Mouse (Mus musculus) kidney, embryonic 14.5 days (tissue): ENCODE measurements at regions not wholly inside any gene's neighbourhood (a gene's known extent, or its start where the extent isn't known, plus 50 kb on each side); places are given as distances from the start of the nearest gene placed in this dataset.

ENCODE experiments used
- ATAC-seq: fragments of 200-750 bp; cut with Nextera tagmentation; 2 replicates; pipeline ENCODE4 v1.8.0; 2017; ENCODE audit warnings: moderate number of reproducible peaks, mild to moderate bottlenecking, moderate TSS enrichment, moderate library complexity; ENCODE audit not compliant: low FRiP score, low TSS enrichment
- H3K27ac ChIP-seq: fragments of 300-500 bp; sonication (generic); 2 replicates; pipeline ENCODE4 v1.5.1; 2014; ENCODE audit warnings: low read depth, mild to moderate bottlenecking, low read length, moderate library complexity, mixed read lengths
- H3K27me3 ChIP-seq: fragments of 300-500 bp; sonication (generic); 2 replicates; pipeline ENCODE4 v1.6.1; 2014; ENCODE audit warnings: mild to moderate bottlenecking, low read length; ENCODE audit not compliant: control insufficient read depth, insufficient read depth
- H3K36me3 ChIP-seq: fragments of 300-500 bp; sonication (generic); 2 replicates; pipeline ENCODE4 v1.6.1; 2014; ENCODE audit warnings: low read length, mixed read lengths; ENCODE audit not compliant: control insufficient read depth, insufficient read depth
- H3K4me1 ChIP-seq: fragments of 300-500 bp; sonication (generic); 2 replicates; pipeline ENCODE4 v1.6.1; 2014; ENCODE audit warnings: low read length, mixed read lengths; ENCODE audit not compliant: control insufficient read depth, insufficient read depth
- H3K4me2 ChIP-seq: fragments of 300-500 bp; sonication (generic); replicated peaks from 2 replicates; pipeline ENCODE4 v1.6.1; 2014; ENCODE audit warnings: low read depth, mild to moderate bottlenecking, low read length
- H3K4me3 ChIP-seq: fragments of 300-500 bp; sonication (generic); 2 replicates; pipeline ENCODE4 v1.5.1; 2014; ENCODE audit warnings: mild to moderate bottlenecking, low read length
- H3K9ac ChIP-seq: fragments of 300-500 bp; sonication (generic); 2 replicates; pipeline ENCODE4 v1.6.1; 2014; ENCODE audit warnings: low read depth, mild to moderate bottlenecking, low read length, moderate library complexity
- H3K9me3 ChIP-seq: fragments of 300-500 bp; sonication (generic); 2 replicates; pipeline ENCODE4 v1.6.1; 2016; ENCODE audit warnings: low read length; ENCODE audit not compliant: control insufficient read depth
- WGBS: fragments of 180-500 bp; shearing (Covaris S2); extraction: QIAGEN DNeasy Blood & Tissue Kit; methylation state at CpG from one replicate; pipeline ENCODE4 v1.1.7; 2014; 5-methylcytosine and 5-hydroxymethylcytosine counted together

- ATAC-seq: peak; percentile 19; the same call in 1 of the 2 replicates
These were observed 81.6 kb downstream of the Cstad start for GRCm38 (mm10) chr2:30676450-30676832.

GRCm38 (mm10) chr2:30675839-30676238, 81.0 kb downstream of the Cstad start:
- Histone ChIP-seq H3K9ac (no peak overlapping the region), H3K4me3 (no peak overlapping the region), H3K9me3 (peaks cover 8% of the 10 kb centered on the region; the same call in 1 of the 2 replicates), H3K4me1 (peaks cover 29% of the 10 kb centered on the region), H3K27ac (peak overlapping the region; percentile 98; the same call in 1 of the 2 replicates), H3K36me3 (no peaks in the 10 kb centered on the region), H3K4me2 (no peak overlapping the region), H3K27me3 (no peaks in the 10 kb centered on the region)
- ATAC-seq: no peak
- WGBS: 72% methylated on average over 2 of the region's 2 CpGs

More at GRCm38 (mm10) chr2:30676450-30676832, 81.6 kb downstream of the Cstad start:
- H3K9ac ChIP-seq: peak overlapping the region; percentile 59; the same call in 1 of the 2 replicates
- no peaks in the 10 kb centered on the region for H3K36me3 ChIP-seq
- H3K27ac ChIP-seq: peak overlapping the region; percentile 98
- peak overlapping the region; percentile 63 for H3K4me2 ChIP-seq
- H3K27me3 ChIP-seq: no peaks in the 10 kb centered on the region
- 4% methylated on average over 6 of the region's 7 CpGs for WGBS
- peaks cover 8% of the 10 kb centered on the region; the same call in 1 of the 2 replicates for H3K9me3 ChIP-seq
- peaks cover 23% of the 10 kb centered on the region for H3K4me1 ChIP-seq
- H3K4me3 ChIP-seq: peak overlapping the region; percentile 30

- Histone ChIP-seq H3K36me3 (no peaks in the 10 kb centered on the region), H3K4me2 (no peak overlapping the region), H3K27me3 (no peaks in the 10 kb centered on the region), H3K27ac (peak overlapping the region; percentile 34; the same call in 1 of the 2 replicates), H3K9me3 (no peaks in the 10 kb centered on the region; the same call in 1 of the 2 replicates), H3K9ac (no peak overlapping the region), H3K4me3 (no peak overlapping the region), H3K4me1 (peaks cover 20% of the 10 kb centered on the region)
- 68% methylated on average over 5 of the region's 5 CpGs for WGBS
- ATAC-seq: no peak
These were observed 76.2 kb downstream of the Cstad start for GRCm38 (mm10) chr2:30670836-30671586.

- H3K36me3 ChIP-seq: no peaks in the 10 kb centered on the region
- no peak overlapping the region for H3K9ac ChIP-seq
- H3K4me1 ChIP-seq: peaks cover 17% of the 10 kb centered on the region
- H3K27ac ChIP-seq: no peak overlapping the region
- H3K4me2 ChIP-seq: no peak overlapping the region
- H3K4me3 ChIP-seq: no peak overlapping the region
- no peak for ATAC-seq
- 31% methylated on average over 8 of the region's 8 CpGs for WGBS
- H3K27me3 ChIP-seq: no peaks in the 10 kb centered on the region
- H3K9me3 ChIP-seq: no peaks in the 10 kb centered on the region
These were observed 72.6 kb downstream of the Cstad start for GRCm38 (mm10) chr2:30667468-30667867.

- Histone ChIP-seq H3K4me3 (no peak overlapping the region), H3K9me3 (no peaks in the 10 kb centered on the region), H3K27me3 (no peaks in the 10 kb centered on the region), H3K27ac (peak overlapping the region; percentile 100; the same call in 1 of the 2 replicates), H3K4me2 (no peak overlapping the region), H3K36me3 (no peaks in the 10 kb centered on the region), H3K9ac (0 out of 2 replicates have a peak overlapping the region, but pooled peaks have one; percentile 12), H3K4me1 (peaks cover 49% of the 10 kb centered on the region)
- WGBS: 41% methylated on average over 10 of the region's 10 CpGs
- ATAC-seq: no peak
These were observed 66.3 kb downstream of the Cstad start for GRCm38 (mm10) chr2:30661147-30661546.

- peaks cover 49% of the 10 kb centered on the region for H3K4me1 ChIP-seq
- no peaks in the 10 kb centered on the region for H3K36me3 ChIP-seq
- ATAC-seq: peak; percentile 5; the same call in 1 of the 2 replicates
- H3K9ac ChIP-seq: peak overlapping the region; percentile 14; the same call in 1 of the 2 replicates
- H3K27me3 ChIP-seq: no peaks in the 10 kb centered on the region
- no peaks in the 10 kb centered on the region for H3K9me3 ChIP-seq
- no peak overlapping the region for H3K4me3 ChIP-seq
- peak overlapping the region; percentile 100; the same call in 1 of the 2 replicates for H3K27ac ChIP-seq
- 10% methylated on average over 10 of the region's 10 CpGs for WGBS
- no peak overlapping the region for H3K4me2 ChIP-seq
These were observed 65.8 kb downstream of the Cstad start for GRCm38 (mm10) chr2:30660613-30660991.

- Histone ChIP-seq H3K9me3 (no peaks in the 10 kb centered on the region), H3K9ac (peak overlapping the region; percentile 15), H3K4me1 (peaks cover 49% of the 10 kb centered on the region), H3K36me3 (no peaks in the 10 kb centered on the region), H3K27me3 (no peaks in the 10 kb centered on the region), H3K4me2 (no peak overlapping the region), H3K27ac (peak overlapping the region; percentile 100), H3K4me3 (no peak overlapping the region)
- WGBS: 28% methylated on average over 11 of the region's 11 CpGs
- no peak for ATAC-seq
These were observed 65.2 kb downstream of the Cstad start for GRCm38 (mm10) chr2:30659836-30660612.

- Histone ChIP-seq H3K36me3 (no peaks in the 10 kb centered on the region), H3K27ac (peak overlapping the region; percentile 100), H3K4me2 (peak overlapping the region; percentile 83), H3K4me3 (peak overlapping the region; percentile 17; the same call in 1 of the 2 replicates), H3K9ac (peak overlapping the region; percentile 71), H3K4me1 (peaks cover 49% of the 10 kb centered on the region), H3K9me3 (no peaks in the 10 kb centered on the region), H3K27me3 (no peaks in the 10 kb centered on the region)
- ATAC-seq: peak; percentile 63
- 2% methylated on average over 16 of the region's 16 CpGs for WGBS
These were observed 64.2 kb downstream of the Cstad start for GRCm38 (mm10) chr2:30658844-30659555.
